Mouse (Mus musculus) ES-CJ7 (cell line): ENCODE measurements around the gene Tesmin.

ENCODE experiments used
- DNase-seq: peaks from one replicate; pipeline ENCODE4 v3.0.0; 2011; ENCODE audit warnings: low read depth, low spot score

The Tesmin gene

DNA sequence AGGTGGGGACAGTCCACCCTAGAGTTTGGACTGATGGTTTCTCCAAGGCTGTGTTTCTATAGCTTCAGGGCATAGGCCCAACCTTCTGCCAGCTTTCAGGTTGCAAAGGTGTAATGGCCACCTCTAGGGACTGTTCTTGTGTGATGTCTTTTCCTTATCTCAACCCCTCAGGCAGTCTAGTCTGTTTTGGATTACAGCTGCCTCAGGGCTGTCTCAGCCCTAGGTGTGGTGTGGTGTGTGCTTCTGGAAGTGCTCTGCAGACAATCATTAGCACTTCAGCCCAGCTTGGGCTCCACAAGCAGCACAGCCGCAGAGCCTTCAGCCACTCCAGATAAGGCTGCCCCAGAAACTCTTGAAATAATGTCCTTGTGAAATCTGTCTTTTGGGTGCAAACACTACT lies 3.7 kb downstream of the Tesmin start:
- DNase-seq = no peak

DNA sequence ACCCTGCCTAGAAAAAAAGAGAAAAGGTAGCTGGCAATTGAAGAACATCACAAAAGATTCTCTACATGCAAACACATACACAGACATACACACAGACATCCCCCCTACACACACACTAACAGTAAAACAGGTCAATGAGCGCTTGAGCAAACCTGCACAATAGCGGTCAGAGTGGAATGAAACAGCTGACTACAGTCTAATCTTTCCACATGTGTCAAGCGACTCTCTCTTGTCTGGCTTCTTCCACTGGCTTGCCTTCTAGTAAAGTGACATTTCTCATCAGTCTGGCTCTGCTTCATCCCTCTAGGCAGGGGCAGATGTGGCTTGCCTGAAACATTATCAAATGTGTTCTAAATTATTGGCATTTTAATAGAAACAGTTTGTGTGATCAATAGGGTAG lies 5.6 kb downstream of the Tesmin start:
- no peak for DNase-seq

- no peak for DNase-seq
Observed at GRCm38 (mm10) chr19:3400057-3400456, 11.4 kb downstream of the Tesmin start.

GRCm38 (mm10) chr19:3401504-3401903 lies 12.8 kb downstream of the Tesmin start:
- no peak for DNase-seq

DNA sequence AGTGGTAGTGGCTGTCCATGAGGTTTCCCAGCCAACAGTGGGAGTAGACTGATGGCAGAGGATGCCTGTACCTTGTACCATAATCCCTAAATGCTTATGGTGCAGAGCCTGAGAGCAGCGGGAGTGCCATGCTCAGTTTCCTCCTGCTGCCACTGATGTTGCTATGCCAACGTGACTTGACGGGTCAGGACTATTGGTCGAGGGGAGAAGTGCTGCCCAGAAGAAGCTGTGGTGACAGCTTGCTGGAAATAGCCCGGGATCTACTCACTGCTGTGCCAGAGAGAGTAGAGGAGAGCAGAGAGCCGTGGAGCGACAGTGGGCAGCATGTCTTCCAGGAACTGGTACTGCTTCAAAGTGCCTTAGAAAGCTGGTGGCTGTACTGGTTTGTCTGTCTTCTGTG lies 13.3 kb downstream of the Tesmin start:
- no peak for DNase-seq

GRCm38 (mm10) chr19:3402390-3402789 lies 13.7 kb downstream of the Tesmin start:
- no peak for DNase-seq

DNA sequence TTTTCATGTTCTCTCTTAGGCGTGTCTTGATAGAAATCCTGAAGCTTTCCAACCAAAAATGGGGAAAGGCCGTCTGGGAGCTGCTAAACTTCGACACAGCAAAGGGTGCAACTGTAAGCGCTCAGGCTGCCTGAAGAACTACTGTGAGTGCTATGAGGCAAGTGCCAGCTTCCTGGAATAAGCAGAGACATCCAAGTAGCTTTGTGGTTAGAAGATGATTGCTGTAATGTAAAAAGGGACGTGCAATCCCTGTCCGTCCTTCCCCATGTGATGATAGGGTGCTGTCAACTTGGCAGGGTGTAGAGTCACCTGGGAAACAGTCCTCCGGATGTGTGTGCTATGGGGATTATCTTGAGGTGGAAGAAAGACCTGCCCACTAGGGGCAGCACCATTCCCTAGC lies 15.4 kb downstream of the Tesmin start:
- DNase-seq = no peak

- no peak for DNase-seq
Observed at GRCm38 (mm10) chr19:3405531-3406281, 17.0 kb downstream of the Tesmin start.

DNA sequence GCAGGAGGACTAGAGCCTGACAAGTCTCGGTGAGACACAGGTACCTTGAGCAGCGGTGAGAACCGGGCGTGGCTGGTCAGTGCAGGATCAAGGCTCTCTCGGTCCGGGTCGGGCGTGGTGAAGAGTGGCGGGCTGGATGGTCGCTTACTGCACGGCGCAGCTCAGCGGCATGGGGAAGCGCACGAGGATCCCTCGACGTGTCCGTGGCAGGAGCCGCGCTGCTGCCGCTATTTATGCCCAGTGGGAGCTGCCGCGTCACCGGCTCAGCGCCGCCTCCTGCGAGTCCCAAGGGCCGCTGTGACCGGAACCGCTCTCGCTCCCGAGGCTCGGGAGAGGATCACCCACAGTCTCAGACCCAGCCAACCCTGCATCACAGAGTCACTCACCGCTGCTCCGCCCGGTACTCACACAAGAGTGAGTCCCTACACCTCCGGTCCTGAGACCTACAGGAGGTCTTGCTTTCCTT lies 25.6 kb downstream of the Tesmin start, which contains the start of gene Gal:
Gene Gal, minus strand, starts transcription at position 277 of the 466 bp plus-strand sequence.
- DNase-seq = peak; percentile 21

- DNase-seq = no peak
Observed at GRCm38 (mm10) chr19:3419251-3419650, 30.6 kb downstream of the Tesmin start.

DNA sequence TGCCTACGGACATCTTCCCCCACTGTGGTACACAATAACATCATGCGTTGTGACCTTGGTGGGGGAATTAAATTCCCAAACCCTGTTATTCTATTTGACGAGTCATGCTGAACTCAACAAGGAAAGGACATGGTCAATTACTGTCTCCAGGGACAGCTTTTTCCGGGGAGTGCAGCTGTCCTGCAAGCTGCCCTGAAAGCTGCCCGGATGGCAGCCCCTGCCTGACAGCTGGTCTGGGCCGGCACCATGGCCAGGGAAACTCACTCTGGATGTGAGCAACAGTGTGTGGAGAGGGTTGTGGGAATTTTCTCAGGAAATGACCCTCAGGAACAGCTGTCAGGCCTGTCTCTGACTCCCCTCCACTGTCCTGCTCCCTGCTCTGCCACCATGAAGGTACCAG lies 33.8 kb downstream of the Tesmin start:
- no peak for DNase-seq

GRCm38 (mm10) chr19:3422981-3423380 lies 34.3 kb downstream of the Tesmin start:
- no peak for DNase-seq

DNA sequence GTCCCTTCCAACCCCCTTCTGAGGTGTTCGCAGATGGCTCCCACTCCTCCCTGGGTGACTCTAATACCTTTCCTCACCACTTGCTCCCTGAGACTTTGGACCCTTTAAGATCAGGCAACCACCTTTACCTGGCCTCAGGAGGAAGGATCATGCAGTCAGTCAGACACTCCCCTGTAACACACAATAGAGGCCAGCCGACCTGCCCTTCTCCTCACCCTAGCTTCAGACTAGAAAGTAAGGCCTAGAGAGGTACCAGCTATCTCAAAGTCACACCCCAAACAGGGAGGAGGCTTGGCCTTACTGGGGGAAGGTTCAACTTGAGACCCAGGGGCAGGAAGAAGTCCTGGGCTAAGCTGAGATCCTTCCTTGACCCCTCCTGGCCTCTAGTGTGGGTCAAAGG lies 35.6 kb downstream of the Tesmin start:
- DNase-seq = no peak

GRCm38 (mm10) chr19:3428057-3428830 lies 39.6 kb downstream of the Tesmin start:
- DNase-seq = no peak

DNA sequence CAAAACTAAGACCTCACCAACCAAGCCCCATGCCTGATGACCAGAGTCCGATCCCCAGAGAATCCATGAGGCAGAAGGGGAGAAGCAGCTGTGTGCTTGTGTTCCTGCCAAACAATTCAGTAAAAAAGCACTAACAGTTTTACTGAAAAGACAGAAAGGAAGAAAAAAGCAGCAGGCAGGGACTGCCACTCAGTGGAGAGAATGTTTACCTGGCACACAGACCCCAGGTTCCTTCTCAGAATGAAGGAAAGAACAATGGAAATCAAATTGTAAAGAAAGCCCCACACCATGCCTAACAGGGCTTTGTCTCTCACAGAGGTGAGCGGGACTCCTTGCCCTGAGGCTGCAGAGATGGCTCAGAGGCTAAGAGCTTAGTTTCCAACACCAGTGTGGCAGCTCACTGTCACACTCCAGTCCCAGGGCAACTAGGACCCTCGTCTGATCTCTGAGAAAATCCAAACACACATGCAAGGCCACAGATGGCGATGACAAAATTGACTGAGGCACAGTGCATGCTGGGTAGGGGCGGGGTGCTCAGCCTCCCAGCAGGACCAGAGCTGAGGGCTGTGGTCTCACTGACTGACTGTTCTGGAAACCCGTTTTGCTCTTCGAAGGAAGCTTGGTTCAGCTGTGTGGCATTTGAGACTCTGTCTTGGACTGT lies 40.6 kb downstream of the Tesmin start:
- DNase-seq = no peak

DNA sequence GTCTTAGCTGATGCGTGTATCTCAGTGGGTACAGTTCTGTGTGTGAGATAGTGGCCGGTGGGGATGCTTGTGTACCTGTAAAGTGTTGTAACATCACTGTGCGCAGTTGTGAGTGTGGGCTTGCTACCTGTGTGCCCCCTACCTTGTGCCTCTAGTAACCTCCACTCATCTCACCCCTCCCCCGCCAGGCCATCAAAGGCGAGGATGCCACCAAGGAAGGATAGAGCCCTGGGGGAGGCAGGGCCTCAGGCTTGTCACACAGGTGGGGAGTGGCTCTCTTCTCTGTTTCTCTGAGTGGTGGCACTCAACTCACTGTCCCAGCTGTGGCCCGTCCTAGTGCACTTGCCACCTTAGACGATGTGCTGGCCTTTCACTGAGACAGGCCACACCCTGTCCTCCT lies 42.4 kb downstream of the Tesmin start:
- DNase-seq = no peak

GRCm38 (mm10) chr19:3431969-3432368 lies 43.3 kb downstream of the Tesmin start:
- no peak for DNase-seq

DNA sequence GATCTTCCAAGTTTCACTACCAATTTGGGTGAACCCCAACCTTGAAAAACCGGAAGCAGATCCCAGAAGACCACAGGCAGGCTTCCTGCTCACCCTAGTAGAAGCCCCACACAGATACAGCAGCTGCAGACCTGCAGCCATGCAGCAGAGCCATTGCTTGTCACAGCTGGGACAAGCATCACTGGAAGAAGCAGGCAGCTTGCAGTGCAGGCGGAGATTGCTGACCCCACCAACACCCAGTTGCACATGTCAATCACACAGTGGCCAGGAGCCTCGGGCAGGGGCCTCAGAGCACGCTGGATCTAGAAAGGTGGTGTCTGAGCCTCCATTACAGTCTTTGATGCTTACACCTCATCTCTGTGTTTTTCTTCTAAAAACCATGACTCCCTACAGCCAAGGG lies 45.5 kb downstream of the Tesmin start:
- DNase-seq = no peak

GRCm38 (mm10) chr19:3434641-3435040 lies 46.0 kb downstream of the Tesmin start:
- peak; percentile 60 for DNase-seq

DNA sequence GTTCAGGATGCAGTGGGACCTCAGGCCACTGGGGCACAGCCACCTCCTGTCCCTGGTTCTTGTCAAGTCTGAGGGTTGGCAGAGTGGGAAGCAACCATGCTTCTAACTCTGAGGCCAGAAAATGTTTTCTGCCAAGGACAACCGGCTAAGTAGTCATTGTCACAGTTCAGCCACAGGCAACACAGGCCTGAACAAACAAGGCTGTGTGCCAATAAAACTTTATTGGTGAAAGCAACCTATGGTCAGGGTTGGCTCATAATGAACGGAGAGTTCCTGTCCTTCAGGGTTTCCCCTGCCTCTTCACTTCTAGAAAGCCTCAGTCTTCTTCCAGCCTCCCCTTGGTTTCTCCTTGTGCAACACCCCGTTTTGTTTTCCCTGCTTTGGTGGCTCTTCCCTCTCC lies 47.2 kb downstream of the Tesmin start:
- no peak for DNase-seq

GRCm38 (mm10) chr19:3436840-3437239 lies 48.2 kb downstream of the Tesmin start:
- peak; percentile 79 for DNase-seq

GRCm38 (mm10) chr19:3437980-3438379 lies 49.3 kb downstream of the Tesmin start:
- peak; percentile 34 for DNase-seq
